Mouse (Mus musculus): ENCODE measurements around the gene 2310050C09Rik. TPM values are rescaled to one million over a fixed set of nuclear protein-coding genes. Genes with fewer than 3 reads are reported as not detected.

The 2310050C09Rik gene
- not detected in 2 replicates for polyA plus RNA-seq (2014; fragmentation: Nextera tagmentation; extraction: Ambion mirVana)

DNA sequence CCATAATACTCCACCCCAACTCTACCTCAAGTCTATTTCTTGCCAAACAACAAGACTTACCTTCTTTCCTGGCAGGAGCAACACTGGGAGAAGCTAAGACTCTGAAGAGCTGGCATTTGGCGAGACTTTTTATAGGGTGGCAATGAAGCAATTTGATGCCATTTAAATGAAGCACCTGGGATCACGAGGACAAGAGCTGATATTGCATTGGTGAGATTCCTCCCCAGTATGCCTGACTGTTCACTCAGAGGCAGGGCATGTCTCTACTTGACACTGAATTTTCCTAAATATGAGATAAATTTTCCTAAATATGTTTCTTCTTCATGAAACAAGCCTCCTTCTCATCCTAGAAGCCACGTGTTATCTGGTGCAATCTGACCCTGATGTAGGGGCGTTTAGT, at the start of gene 2310050C09Rik:
Gene 2310050C09Rik, minus strand, starts transcription at position 101 of the 400 bp plus-strand sequence.
- no peaks in the 10 kb centered on the region for H3K36me3 ChIP-seq (ENCODE audit: insufficient read depth)
- H3K9me3 ChIP-seq (ENCODE audit: low read depth, low read length), result no peaks in the 10 kb centered on the region

DNA sequence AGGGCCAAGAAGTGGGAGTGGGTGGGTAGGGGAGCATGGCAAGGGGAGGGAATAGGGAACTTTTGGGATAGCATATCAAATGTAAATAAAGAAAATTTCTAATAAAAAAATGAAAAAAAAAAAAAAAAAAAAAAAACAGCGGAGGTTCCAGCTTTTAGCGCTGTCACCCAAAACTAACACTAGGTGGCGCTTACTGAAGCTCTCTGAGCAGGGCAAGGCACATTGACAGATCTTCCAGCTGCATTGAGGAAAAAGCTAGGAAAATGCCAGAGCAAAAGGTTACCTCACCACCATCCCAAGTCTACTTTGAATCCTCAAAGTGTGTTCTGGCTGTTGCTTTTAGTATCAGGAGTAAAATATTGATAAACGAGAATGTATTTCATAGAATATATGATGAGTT, 37.6 kb upstream of the 2310050C09Rik start:
- DNase-seq, result peak; percentile 78
- H3K4me3 ChIP-seq (ENCODE audit: low read depth, low read length), result no peak overlapping the region
- peak; percentile 58; the same call in 1 of the 2 replicates for ATAC-seq (ENCODE audit: insufficient read depth)
- H3K4me1 ChIP-seq (ENCODE audit: insufficient read depth), result no peaks in the 10 kb centered on the region
- H3K27me3 ChIP-seq (ENCODE audit: insufficient read depth, low read length), result no peaks in the 10 kb centered on the region
- no peaks in the 10 kb centered on the region for H3K9me3 ChIP-seq (ENCODE audit: low read depth, low read length)
- H3K27ac ChIP-seq (ENCODE audit: low read depth), result no peak overlapping the region
- peak; percentile 69 for TF ChIP-seq CTCF (IDR thresholded peaks at IDR 0.05; ENCODE audit: low read depth)
- H3K4me2 ChIP-seq, result no peak overlapping the region
- no peak overlapping the region for H3K9ac ChIP-seq
- H3K36me3 ChIP-seq (ENCODE audit: insufficient read depth), result no peaks in the 10 kb centered on the region
- WGBS, result 26% methylated on average over 4 of the region's 4 CpGs

More for the DNA sequence above, at the start of gene 2310050C09Rik:
- 74% methylated on average over 4 of the region's 4 CpGs for WGBS
- Histone ChIP-seq H3K27ac (ENCODE audit: low read depth) (no peak within 1 kb of the TSS), H3K9ac (no peak within 1 kb of the TSS), H3K4me2 (no peak within 1 kb of the TSS), H3K4me1 (ENCODE audit: insufficient read depth) (no peaks in the 10 kb centered on the region), H3K27me3 (ENCODE audit: insufficient read depth, low read length) (no peaks in the 10 kb centered on the region), H3K4me3 (ENCODE audit: low read depth, low read length) (no peak within 1 kb of the TSS)
- DNase-seq (no peak), ATAC-seq (ENCODE audit: insufficient read depth) (no peak)
- TF ChIP-seq CTCF (IDR thresholded peaks at IDR 0.05; ENCODE audit: low read depth), result no peak

DNA sequence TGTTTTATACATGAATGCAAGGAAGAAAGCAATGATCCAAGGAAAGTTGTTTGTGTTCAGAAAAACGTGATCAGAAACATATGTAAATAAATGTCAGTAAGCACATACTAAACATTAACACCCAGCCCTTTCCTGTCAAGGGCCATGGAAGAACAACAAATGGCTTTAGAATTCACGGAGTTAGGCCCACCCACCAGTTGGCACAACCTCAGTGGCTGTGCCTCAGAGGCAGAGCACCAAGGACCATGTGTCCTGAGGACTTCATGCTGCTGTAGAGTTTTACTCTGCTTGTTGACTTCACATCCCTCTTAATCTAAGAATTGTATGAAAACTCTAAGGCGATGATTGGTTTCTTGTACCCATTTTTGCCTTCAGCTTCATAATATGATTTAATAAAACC, 35.2 kb upstream of the 2310050C09Rik start:
- Histone ChIP-seq H3K36me3 (ENCODE audit: insufficient read depth) (no peaks in the 10 kb centered on the region), H3K27me3 (ENCODE audit: insufficient read depth, low read length) (no peaks in the 10 kb centered on the region), H3K4me2 (no peak overlapping the region), H3K9ac (no peak overlapping the region), H3K4me3 (ENCODE audit: low read depth, low read length) (no peak overlapping the region), H3K4me1 (ENCODE audit: insufficient read depth) (no peaks in the 10 kb centered on the region), H3K9me3 (ENCODE audit: low read depth, low read length) (no peaks in the 10 kb centered on the region), H3K27ac (ENCODE audit: low read depth) (no peak overlapping the region)
- peak; percentile 65; the same call in 1 of the 2 replicates for ATAC-seq (ENCODE audit: insufficient read depth)
- 33% methylated on average over 3 of the region's 3 CpGs for WGBS
- TF ChIP-seq CTCF (IDR thresholded peaks at IDR 0.05; ENCODE audit: low read depth), result no peak
- DNase-seq, result peak; percentile 49

DNA sequence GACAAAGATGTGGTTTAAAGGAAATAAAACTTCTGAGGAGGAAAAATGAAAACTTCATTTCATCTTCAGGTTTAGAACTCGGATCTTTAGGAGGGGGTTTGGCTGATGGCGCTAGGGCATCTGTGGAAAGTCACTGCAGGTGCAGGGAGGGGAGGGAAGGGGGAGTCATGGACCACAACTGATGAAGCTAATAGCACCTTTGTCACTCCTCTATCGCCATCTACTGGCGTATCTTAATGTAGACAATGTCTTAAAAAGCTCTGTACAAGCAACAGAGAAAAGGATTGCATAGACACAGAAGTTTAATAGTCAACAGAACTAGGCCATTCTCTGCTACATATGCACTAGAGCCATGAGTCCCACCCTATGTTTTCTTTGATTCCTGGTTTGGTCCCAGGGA, 33.6 kb upstream of the 2310050C09Rik start:
- TF ChIP-seq CTCF (IDR thresholded peaks at IDR 0.05; ENCODE audit: low read depth), result peak; percentile 49
- no peak overlapping the region for H3K27ac ChIP-seq (ENCODE audit: low read depth)
- H3K4me2 ChIP-seq, result no peak overlapping the region
- H3K9me3 ChIP-seq (ENCODE audit: low read depth, low read length), result no peaks in the 10 kb centered on the region
- H3K36me3 ChIP-seq (ENCODE audit: insufficient read depth), result no peaks in the 10 kb centered on the region
- no peaks in the 10 kb centered on the region for H3K27me3 ChIP-seq (ENCODE audit: insufficient read depth, low read length)
- peak; percentile 62 for DNase-seq
- no peak overlapping the region for H3K4me3 ChIP-seq (ENCODE audit: low read depth, low read length)
- no peaks in the 10 kb centered on the region for H3K4me1 ChIP-seq (ENCODE audit: insufficient read depth)
- no peak overlapping the region for H3K9ac ChIP-seq
- no peak; the same call in 1 of the 2 replicates for ATAC-seq (ENCODE audit: insufficient read depth)
- 14% methylated on average over 4 of the region's 4 CpGs for WGBS

DNA sequence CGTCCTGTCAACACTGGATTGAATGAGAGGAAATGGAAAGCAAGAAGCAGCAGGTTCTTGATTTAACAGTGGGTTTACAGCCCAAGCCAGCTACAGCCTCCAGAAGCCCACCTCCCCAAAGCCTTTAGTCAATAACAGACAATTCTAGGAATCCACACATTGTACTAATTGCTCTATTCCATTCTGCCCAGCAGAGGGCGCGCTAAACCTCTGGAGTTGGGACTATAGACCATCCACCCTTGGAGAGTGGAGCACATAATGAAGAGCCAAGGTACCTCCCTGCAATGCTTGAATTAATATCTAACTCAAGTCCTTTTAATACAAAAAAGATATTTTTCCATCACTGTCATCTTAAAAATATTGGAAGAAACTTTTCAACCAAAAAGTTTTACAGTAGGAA, 33.0 kb upstream of the 2310050C09Rik start:
- TF ChIP-seq CTCF (IDR thresholded peaks at IDR 0.05; ENCODE audit: low read depth), result peak; percentile 61
- no peak overlapping the region for H3K27ac ChIP-seq (ENCODE audit: low read depth)
- no peaks in the 10 kb centered on the region for H3K4me1 ChIP-seq (ENCODE audit: insufficient read depth)
- no peaks in the 10 kb centered on the region for H3K36me3 ChIP-seq (ENCODE audit: insufficient read depth)
- peak; percentile 66 for DNase-seq
- no peaks in the 10 kb centered on the region for H3K9me3 ChIP-seq (ENCODE audit: low read depth, low read length)
- no peak overlapping the region for H3K9ac ChIP-seq
- no peak overlapping the region for H3K4me3 ChIP-seq (ENCODE audit: low read depth, low read length)
- H3K27me3 ChIP-seq (ENCODE audit: insufficient read depth, low read length), result no peaks in the 10 kb centered on the region
- WGBS, result 26% methylated on average over 3 of the region's 3 CpGs
- no peak for ATAC-seq (ENCODE audit: insufficient read depth)
- H3K4me2 ChIP-seq, result no peak overlapping the region

DNA sequence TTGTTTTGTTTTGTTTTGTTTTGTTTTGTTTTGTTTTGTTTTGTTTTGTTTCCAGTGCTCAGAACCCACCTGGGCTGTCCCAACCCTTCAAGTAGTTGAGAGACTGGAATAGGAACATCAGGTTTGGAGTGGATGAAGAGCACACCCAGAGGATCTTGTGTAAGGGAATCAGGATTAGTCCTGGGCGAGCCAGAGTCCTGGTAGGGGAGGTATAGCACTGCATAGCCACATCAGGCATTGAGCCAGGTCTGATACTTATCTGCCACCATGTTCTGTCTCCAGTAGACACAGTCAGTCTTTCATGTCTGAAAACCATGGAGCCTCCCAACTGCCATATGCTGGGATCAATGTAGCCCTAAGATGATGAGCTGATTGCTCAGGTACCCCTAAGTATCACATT, 24.5 kb upstream of the 2310050C09Rik start:
- Histone ChIP-seq H3K27ac (ENCODE audit: low read depth) (no peak overlapping the region), H3K4me2 (no peak overlapping the region), H3K9ac (no peak overlapping the region), H3K36me3 (ENCODE audit: insufficient read depth) (no peaks in the 10 kb centered on the region), H3K4me1 (ENCODE audit: insufficient read depth) (no peaks in the 10 kb centered on the region), H3K4me3 (ENCODE audit: low read depth, low read length) (no peak overlapping the region), H3K9me3 (ENCODE audit: low read depth, low read length) (no peaks in the 10 kb centered on the region), H3K27me3 (ENCODE audit: insufficient read depth, low read length) (no peaks in the 10 kb centered on the region)
- no peak for ATAC-seq (ENCODE audit: insufficient read depth)
- no peak for DNase-seq
- no peak for TF ChIP-seq CTCF (IDR thresholded peaks at IDR 0.05; ENCODE audit: low read depth)
- WGBS, result 54% methylated on average over 1 of the region's 1 CpGs

DNA sequence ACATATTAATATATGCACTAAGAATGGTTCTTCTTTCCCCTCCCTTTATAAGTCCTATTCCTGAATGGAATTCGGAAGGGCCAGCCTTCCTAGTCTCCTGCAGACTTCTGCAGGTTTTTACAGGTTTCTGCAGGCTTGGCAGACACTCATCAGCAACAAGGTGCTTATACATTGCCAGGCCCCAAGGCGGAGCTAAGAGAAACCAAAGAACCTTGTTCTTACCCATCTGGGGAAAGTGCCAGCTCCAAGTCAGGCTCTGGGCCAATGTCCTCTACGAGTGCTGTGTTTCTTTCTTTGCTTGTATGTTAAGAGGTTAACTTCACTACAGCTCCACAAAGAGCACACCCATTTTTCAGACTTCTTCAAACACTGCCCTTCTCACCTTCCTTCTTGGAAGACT, 24.0 kb upstream of the 2310050C09Rik start:
- Histone ChIP-seq H3K27me3 (ENCODE audit: insufficient read depth, low read length) (no peaks in the 10 kb centered on the region), H3K4me1 (ENCODE audit: insufficient read depth) (no peaks in the 10 kb centered on the region), H3K4me2 (no peak overlapping the region), H3K9me3 (ENCODE audit: low read depth, low read length) (no peaks in the 10 kb centered on the region), H3K27ac (ENCODE audit: low read depth) (no peak overlapping the region), H3K4me3 (ENCODE audit: low read depth, low read length) (no peak overlapping the region), H3K36me3 (ENCODE audit: insufficient read depth) (no peaks in the 10 kb centered on the region), H3K9ac (no peak overlapping the region)
- TF ChIP-seq CTCF (IDR thresholded peaks at IDR 0.05; ENCODE audit: low read depth), result no peak
- ATAC-seq (ENCODE audit: insufficient read depth), result no peak
- WGBS, result 53% methylated on average over 3 of the region's 3 CpGs
- DNase-seq, result peak; percentile 25

DNA sequence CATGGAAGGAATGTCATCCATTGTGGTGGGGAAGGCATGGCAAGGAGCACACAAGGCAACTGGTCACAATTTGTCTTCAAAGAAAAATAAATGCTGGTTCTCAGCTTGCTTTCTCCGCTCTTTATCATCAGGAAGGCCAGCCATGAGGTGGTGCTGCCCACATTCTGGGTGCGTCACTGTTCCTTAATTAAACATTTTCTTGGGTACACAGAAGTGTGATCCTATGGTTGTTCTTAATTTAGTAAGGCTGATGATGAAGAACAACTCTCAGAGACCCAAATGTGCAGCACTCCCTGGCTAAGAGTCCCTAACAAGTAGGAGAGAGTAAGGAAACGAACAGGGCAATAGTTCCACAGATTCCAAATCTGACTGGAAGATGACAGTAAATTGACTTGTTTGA, 4.2 kb upstream of the 2310050C09Rik start:
- Histone ChIP-seq H3K4me3 (ENCODE audit: low read depth, low read length) (no peak overlapping the region), H3K9ac (no peak overlapping the region), H3K27ac (ENCODE audit: low read depth) (no peak overlapping the region), H3K27me3 (ENCODE audit: insufficient read depth, low read length) (no peaks in the 10 kb centered on the region), H3K9me3 (ENCODE audit: low read depth, low read length) (no peaks in the 10 kb centered on the region), H3K4me2 (no peak overlapping the region), H3K36me3 (ENCODE audit: insufficient read depth) (no peaks in the 10 kb centered on the region), H3K4me1 (ENCODE audit: insufficient read depth) (no peaks in the 10 kb centered on the region)
- DNase-seq (no peak), ATAC-seq (ENCODE audit: insufficient read depth) (no peak)
- WGBS, result 77% methylated on average over 3 of the region's 3 CpGs
- no peak for TF ChIP-seq CTCF (IDR thresholded peaks at IDR 0.05; ENCODE audit: low read depth)

Measured in lung, embryonic 14.5 days (tissue).